ENCODE assay signal across 18 mouse cellular contexts in the genomic region with DNA sequence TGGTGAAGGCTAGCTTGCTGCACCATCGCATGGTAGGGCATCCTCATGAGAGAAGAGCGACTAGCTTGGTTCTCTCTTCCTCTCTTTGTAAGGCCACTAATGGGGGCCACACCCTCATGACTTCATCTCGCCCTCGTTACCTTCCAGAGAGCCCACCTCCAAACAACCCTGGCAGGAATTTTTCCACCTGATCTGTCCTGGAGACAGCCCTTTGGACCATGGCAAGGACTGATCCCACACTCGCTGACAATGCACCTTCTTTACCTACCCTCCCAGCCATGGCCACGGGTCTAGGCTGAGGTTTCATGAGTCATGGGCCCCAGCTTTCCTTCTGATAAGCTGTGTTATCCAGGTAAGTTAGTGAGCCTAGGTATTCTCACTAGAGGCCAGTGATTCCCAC. TPM values are rescaled to one million over a fixed set of nuclear protein-coding genes. Genes with fewer than 3 reads are reported as not detected.
"Had no signal": no experiment of that assay in that cellular context is flagged by ENCODE, and none has a peak within 500 bp of the region (broad histone marks: within the 10 kb centered on the region; RNA-seq: fewer than 3 reads in every experiment).

No protein-coding gene starts in this region.

- H3K36me3 ChIP-seq: hindbrain, embryonic 15.5 days; limb, embryonic 12.5 days; liver, embryonic 13.5 days; lung, embryonic 15.5 days; neural tube, embryonic 13.5 days had no signal

- H3K27me3 ChIP-seq: hindbrain, embryonic 15.5 days; limb, embryonic 12.5 days; liver, embryonic 13.5 days; lung, embryonic 15.5 days; neural tube, embryonic 13.5 days had no signal

- H3K27ac ChIP-seq: hindbrain, embryonic 15.5 days; limb, embryonic 12.5 days; liver, embryonic 13.5 days; lung, embryonic 15.5 days; macrophage; neural tube, embryonic 13.5 days had no signal

- DNase-seq: liver; liver, embryonic 13.5 days; liver, postnatal 0 days; lung, postnatal 14 days; right cerebral cortex, postnatal 14 days; thymus, adult 18-20 months; thymus, postnatal 14 days had no signal

- H3K4me3 ChIP-seq: hindbrain, embryonic 15.5 days; limb, embryonic 12.5 days; liver, embryonic 13.5 days; lung, embryonic 15.5 days; megakaryocyte, embryonic 14.5 days; neural tube, embryonic 13.5 days had no signal

- H3K9ac ChIP-seq: hindbrain, embryonic 15.5 days; limb, embryonic 12.5 days; liver, embryonic 13.5 days; liver, postnatal 0 days; lung, embryonic 15.5 days; neural tube, embryonic 13.5 days had no signal

- ATAC-seq: liver, postnatal 0 days; midbrain, embryonic 16.5 days had no signal

- H3K9me3 ChIP-seq: hindbrain, embryonic 15.5 days; limb, embryonic 12.5 days; liver, embryonic 13.5 days; lung, embryonic 15.5 days; megakaryocyte, embryonic 14.5 days; neural tube, embryonic 13.5 days had no signal

- H3K4me2 ChIP-seq: hindbrain, embryonic 15.5 days; limb, embryonic 12.5 days; liver, embryonic 13.5 days; lung, embryonic 15.5 days; midbrain, embryonic 11.5 days; neural tube, embryonic 13.5 days had no signal

RNA-seq across cellular contexts. Expression of gene E030018B13Rik, which starts 55.5 kb away (rescaled TPM):
- total RNA-seq: layer of hippocampus, adult 18-20 months; layer of hippocampus, postnatal 10 days; left cerebral cortex, postnatal 36 days had no signal
- polyA plus RNA-seq: hindbrain, embryonic 15.5 days; limb, embryonic 12.5 days; liver, embryonic 13.5 days; macrophage; midbrain, embryonic 16.5 days had no signal
